In genomic region chrX:20688068-20688547, GRCm38 (mm10) we compare ENCODE assay signal across 8 mouse cellular contexts. TPM values are rescaled to one million over a fixed set of nuclear protein-coding genes. Genes with fewer than 3 reads are reported as not detected.
DNase-seq lines count a peak whose midpoint lies in the region; ATAC-seq and TF ChIP-seq lines count a peak whose summit lies in the region.

No protein-coding gene starts in this region.

- H3K9ac ChIP-seq in embryonic facial prominence, embryonic 13.5 days = peak overlapping the region; percentile 91
- peak overlapping the region; percentile 94 for H3K9ac ChIP-seq in heart, adult 2 months (ENCODE audit: low read depth, low read length)
- peak overlapping the region; percentile 81 for H3K9ac ChIP-seq in limb, embryonic 12.5 days (replicated peaks)
- peak overlapping the region; percentile 78 for H3K9ac ChIP-seq in midbrain, embryonic 14.5 days (replicated peaks; ENCODE audit: low read length)

- H3K79me2 ChIP-seq in heart, adult 2 months (replicated peaks; ENCODE audit: control insufficient read depth, insufficient read depth, low read length) = peaks cover 7% of the 10 kb centered on the region

- peaks cover 10% of the 10 kb centered on the region for H3K4me1 ChIP-seq in embryonic facial prominence, embryonic 13.5 days
- peaks cover 7% of the 10 kb centered on the region for H3K4me1 ChIP-seq in heart, adult 2 months (ENCODE audit: control insufficient read depth, insufficient read depth, low read length)
- H3K4me1 ChIP-seq in limb, embryonic 12.5 days (replicated peaks) = 0 out of 2 replicates have a peak, but pooled peaks cover 10% of the 10 kb centered on the region
- peaks cover 7% of the 10 kb centered on the region for H3K4me1 ChIP-seq in midbrain, embryonic 14.5 days (ENCODE audit: control insufficient read depth, insufficient read depth, low read length)

- DNase-seq in 3T3-L1 (ENCODE audit: low read depth, low spot score) = peak; percentile 78
- DNase-seq in adrenal gland, postnatal 36 days = peak; percentile 84 to 87
- DNase-seq in heart, adult 2 months = peak; percentile 86 to 88
- DNase-seq in kidney, adult 8-10 months = peak; percentile 80 to 82
- DNase-seq in midbrain, embryonic 14.5 days = peak; percentile 90
- peak; percentile 74 for DNase-seq in spleen, adult 12 weeks (ENCODE audit: low spot score)

- peak overlapping the region; percentile 95 for H3K27ac ChIP-seq in embryonic facial prominence, embryonic 13.5 days
- H3K27ac ChIP-seq in heart, adult 2 months = peak overlapping the region; percentile 93
- H3K27ac ChIP-seq in limb, embryonic 12.5 days = peak overlapping the region; percentile 97
- peak overlapping the region; percentile 93 for H3K27ac ChIP-seq in midbrain, embryonic 14.5 days (replicated peaks; ENCODE audit: low read depth, low read length)

- H3K9me3 ChIP-seq in embryonic facial prominence, embryonic 13.5 days = no peaks in the 10 kb centered on the region
- H3K9me3 ChIP-seq in limb, embryonic 12.5 days = no peaks in the 10 kb centered on the region
- no peaks in the 10 kb centered on the region for H3K9me3 ChIP-seq in midbrain, embryonic 14.5 days (ENCODE audit: control insufficient read depth, low read length)

- no peak for TF ChIP-seq EP300 in heart, adult 2 months (IDR thresholded peaks at IDR 0.05; ENCODE audit: insufficient read depth, low read depth, low read length)

- 21% methylated on average over 33 of the region's 33 CpGs for WGBS in embryonic facial prominence, embryonic 13.5 days
- 21% methylated on average over 33 of the region's 33 CpGs for WGBS in heart, adult 2 months
- 15% methylated on average over 33 of the region's 33 CpGs for WGBS in limb, embryonic 12.5 days
- WGBS in midbrain, embryonic 14.5 days = 34% methylated on average over 33 of the region's 33 CpGs

- peak overlapping the region; percentile 65 for H3K4me2 ChIP-seq in embryonic facial prominence, embryonic 13.5 days
- H3K4me2 ChIP-seq in limb, embryonic 12.5 days = peak overlapping the region; percentile 63
- peak overlapping the region; percentile 63 for H3K4me2 ChIP-seq in midbrain, embryonic 14.5 days (ENCODE audit: low read length)

- intact Hi-C loops in heart, adult 2 months (cut with DNase I) = loop anchor here (2.0 to 10.0 kb wide), 2 partner anchors 17 to 177 kb away; no protein-coding TSS in a partner anchor

- TF ChIP-seq POLR2A in heart, adult 2 months (IDR thresholded peaks at IDR 0.05; ENCODE audit: insufficient read depth, low read depth, low read length) = peak; percentile 47; the same call in 1 of the 2 replicates

- peak; percentile 83 for ATAC-seq in embryonic facial prominence, embryonic 13.5 days (ENCODE audit: insufficient number of reproducible peaks, insufficient read depth, low FRiP score, low TSS enrichment, low read depth)
- ATAC-seq in limb, embryonic 12.5 days (ENCODE audit: insufficient number of reproducible peaks, insufficient read depth, low FRiP score, low TSS enrichment, low read depth) = peak; percentile 89
- ATAC-seq in midbrain, embryonic 14.5 days (ENCODE audit: low FRiP score, low TSS enrichment) = peak; percentile 93

- H3K27me3 ChIP-seq in embryonic facial prominence, embryonic 13.5 days = no peaks in the 10 kb centered on the region
- H3K27me3 ChIP-seq in heart, adult 2 months (ENCODE audit: control insufficient read depth, insufficient read depth, low read length) = no peaks in the 10 kb centered on the region
- no peaks in the 10 kb centered on the region for H3K27me3 ChIP-seq in limb, embryonic 12.5 days
- H3K27me3 ChIP-seq in midbrain, embryonic 14.5 days (ENCODE audit: control insufficient read depth, insufficient read depth, low read length) = no peaks in the 10 kb centered on the region

- peaks cover 8% of the 10 kb centered on the region for H3K36me3 ChIP-seq in embryonic facial prominence, embryonic 13.5 days
- peaks cover 4% of the 10 kb centered on the region for H3K36me3 ChIP-seq in heart, adult 2 months (ENCODE audit: control insufficient read depth, insufficient read depth, low read length)
- peaks cover 13% of the 10 kb centered on the region for H3K36me3 ChIP-seq in limb, embryonic 12.5 days
- H3K36me3 ChIP-seq in midbrain, embryonic 14.5 days (ENCODE audit: control insufficient read depth, insufficient read depth, low read length) = peaks cover 9% of the 10 kb centered on the region; the same call in 1 of the 2 replicates

- H3K4me3 ChIP-seq in embryonic facial prominence, embryonic 13.5 days = peak overlapping the region; percentile 64
- peak overlapping the region; percentile 77 for H3K4me3 ChIP-seq in heart, adult 2 months
- H3K4me3 ChIP-seq in limb, embryonic 12.5 days (replicated peaks) = peak overlapping the region; percentile 61
- peak overlapping the region; percentile 48 for H3K4me3 ChIP-seq in midbrain, embryonic 14.5 days (replicated peaks; ENCODE audit: low read depth, low read length)

- no peak for TF ChIP-seq CTCF in heart, adult 2 months (IDR thresholded peaks at IDR 0.05)

RNA-seq across cellular contexts. Expression of gene Cdk16, which starts 0.4 kb away (rescaled TPM):
- 100 to 1,000 TPM; 149 to 163 TPM for total RNA-seq in adrenal gland, postnatal 36 days (2021)
- polyA plus RNA-seq in embryonic facial prominence, embryonic 13.5 days (2015; fragmentation: Nextera tagmentation; extraction: Ambion mirVana) = 111 and 127 TPM in 2 replicates
- total RNA-seq in heart, adult 2 months (2021) = 100 to 1,000 TPM; 110 to 117 TPM
- 190 and 269 TPM in 2 replicates for polyA plus RNA-seq in heart, adult 2 months (2012; rRNA removed)
- polyA plus RNA-seq in limb, embryonic 12.5 days (2016; fragmentation: Nextera tagmentation; extraction: Ambion mirVana) = 125 and 142 TPM in 2 replicates
- polyA plus RNA-seq in midbrain, embryonic 14.5 days (2014; fragmentation: Nextera tagmentation; extraction: Ambion mirVana) = 112 and 123 TPM in 2 replicates

RNA-seq across cellular contexts. Expression of gene Usp11, which starts 15.6 kb away (rescaled TPM):
- 10 to 100 TPM; 25.6 to 27.0 TPM for total RNA-seq in adrenal gland, postnatal 36 days (2021)
- 57.5 and 59.9 TPM in 2 replicates for polyA plus RNA-seq in embryonic facial prominence, embryonic 13.5 days (2015; fragmentation: Nextera tagmentation; extraction: Ambion mirVana)
- total RNA-seq in heart, adult 2 months (2021) = 1 to 10 TPM; 5.3 to 7.0 TPM
- polyA plus RNA-seq in heart, adult 2 months (2012; rRNA removed) = 5.9 and 10.8 TPM in 2 replicates
- 49.5 and 60.6 TPM in 2 replicates for polyA plus RNA-seq in limb, embryonic 12.5 days (2016; fragmentation: Nextera tagmentation; extraction: Ambion mirVana)
- polyA plus RNA-seq in midbrain, embryonic 14.5 days (2014; fragmentation: Nextera tagmentation; extraction: Ambion mirVana) = 68.7 and 91.6 TPM in 2 replicates

RNA-seq across cellular contexts. Expression of gene Uba1, which starts 30.0 kb away (rescaled TPM):
- total RNA-seq in adrenal gland, postnatal 36 days (2021) = 100 to 1,000 TPM; 423 to 486 TPM
- polyA plus RNA-seq in embryonic facial prominence, embryonic 13.5 days (2015; fragmentation: Nextera tagmentation; extraction: Ambion mirVana) = 201 and 219 TPM in 2 replicates
- 100 to 1,000 TPM; 206 to 211 TPM for total RNA-seq in heart, adult 2 months (2021)
- polyA plus RNA-seq in heart, adult 2 months (2012; rRNA removed) = 180 and 241 TPM in 2 replicates
- polyA plus RNA-seq in limb, embryonic 12.5 days (2016; fragmentation: Nextera tagmentation; extraction: Ambion mirVana) = 225 and 232 TPM in 2 replicates
- 306 and 398 TPM in 2 replicates for polyA plus RNA-seq in midbrain, embryonic 14.5 days (2014; fragmentation: Nextera tagmentation; extraction: Ambion mirVana)

Comparison
In these comparisons a context has a peak if more than half of its experiments do, and no peak if none do; other contexts are left out.
1. Peak in every context shown above with its lines: DNase-seq, ATAC-seq, H3K4me3 ChIP-seq and H3K27ac ChIP-seq.